Mouse (Mus musculus): ENCODE data around the gene Ercc1. TPM values are rescaled to one million over a fixed set of nuclear protein-coding genes. Genes with fewer than 3 reads are reported as not detected.

The Ercc1 gene
- total RNA-seq, 2 experiments from 2014 or later: 43.5 to 50.3 TPM

Small RNAs within 50 kb of the gene (microRNA-seq; reads per million reads assigned to microRNA genes)
- gene Mir343: 0 reads per million in 2 experiments

Other genes starting within 250 kb of the Ercc1 start
- not detected for gene Gm4969, start 226.4 kb upstream of the Ercc1 start, total RNA-seq (2021)
- 1 to 10 TPM; 5.5 to 5.7 TPM for gene Fbxo46, start 224.9 kb upstream of the Ercc1 start, total RNA-seq (2021)
- gene Qpctl, start 195.5 kb upstream of the Ercc1 start, total RNA-seq (2021): 1 to 10 TPM; 4.0 to 4.2 TPM
- 10 to 100 TPM; 60.8 to 61.3 TPM for gene Snrpd2, start 195.1 kb upstream of the Ercc1 start, total RNA-seq (2021)
- under 1 TPM in 1 of 2 experiments, not detected in 1; 0.13 TPM for gene Gipr, start 178.7 kb upstream of the Ercc1 start, total RNA-seq (2021)
- 10 to 100 TPM; 36.7 to 38.7 TPM for gene Eml2, start 168.4 kb upstream of the Ercc1 start, total RNA-seq (2021)
- gene Gpr4, start 132.2 kb upstream of the Ercc1 start, total RNA-seq (2021): 1 to 10 TPM; 5.5 to 7.1 TPM
- gene Opa3, start 116.4 kb upstream of the Ercc1 start, total RNA-seq (2021): 10 to 100 TPM; 65.1 to 70.8 TPM
- 10 to 100 TPM; 26.7 to 27.7 TPM for gene Vasp, start 73.0 kb upstream of the Ercc1 start, total RNA-seq (2021)
- gene Ppm1n, start 64.7 kb upstream of the Ercc1 start, total RNA-seq (2021): not detected
- 100 to 1,000 TPM; 124 to 132 TPM for gene Rtn2, start 62.2 kb upstream of the Ercc1 start, total RNA-seq (2021)
- gene Fosb, start 34.7 kb upstream of the Ercc1 start, total RNA-seq (2021): 1 to 10 TPM in 1 of 2 experiments, under 1 TPM in 1; 0.62 to 1.0 TPM
- 1 to 10 TPM; 9.6 to 10.0 TPM for gene Cd3eap, start 14.7 kb downstream of the Ercc1 start, total RNA-seq (2021)
- 10 to 100 TPM; 38.2 to 42.9 TPM for gene Ppp1r13l, start 15.0 kb downstream of the Ercc1 start, total RNA-seq (2021)
- gene Ercc2, start 37.2 kb downstream of the Ercc1 start, total RNA-seq (2021): 10 to 100 TPM in 1 of 2 experiments, 1 to 10 TPM in 1; 7.6 to 10.4 TPM
- gene Klc3, start 59.3 kb downstream of the Ercc1 start, total RNA-seq (2021): under 1 TPM; 0.32 to 0.46 TPM
- 1,000 to 10,000 TPM; 3,672 to 3,752 TPM for gene Ckm, start 60.0 kb downstream of the Ercc1 start, total RNA-seq (2021)
- gene Mark4, start 114.0 kb downstream of the Ercc1 start, total RNA-seq (2021): 10 to 100 TPM; 21.3 to 22.1 TPM
- 1 to 10 TPM in 1 of 2 experiments, under 1 TPM in 1; 0.77 to 1.1 TPM for gene Exoc3l2, start 118.6 kb downstream of the Ercc1 start, total RNA-seq (2021)
- 1 to 10 TPM; 2.7 to 2.8 TPM for gene Bloc1s3, start 163.6 kb downstream of the Ercc1 start, total RNA-seq (2021)
- gene Trappc6a, start 163.6 kb downstream of the Ercc1 start, total RNA-seq (2021): 10 to 100 TPM; 44.3 to 45.3 TPM
- gene Nkpd1, start 173.1 kb downstream of the Ercc1 start, total RNA-seq (2021): under 1 TPM in 1 of 2 experiments, not detected in 1; 0.18 TPM
- gene Ppp1r37, start 218.3 kb downstream of the Ercc1 start, total RNA-seq (2021): 10 to 100 TPM; 61.1 to 63.1 TPM
- gene Zfp296, start 232.5 kb downstream of the Ercc1 start, total RNA-seq (2021): under 1 TPM; 0.35 to 0.49 TPM
- gene Gemin7, start 232.8 kb downstream of the Ercc1 start, total RNA-seq (2021): 10 to 100 TPM; 52.1 to 55.0 TPM

Data from heart, adult 18-20 months (tissue).